Mouse (Mus musculus): ENCODE data around the gene Mapk8ip1. TPM values are rescaled to one million over a fixed set of nuclear protein-coding genes. Genes with fewer than 3 reads are reported as not detected.

Gene Mapk8ip1
- polyA plus RNA-seq, 1 experiment from 2014 or later: 19.4 TPM

DNA sequence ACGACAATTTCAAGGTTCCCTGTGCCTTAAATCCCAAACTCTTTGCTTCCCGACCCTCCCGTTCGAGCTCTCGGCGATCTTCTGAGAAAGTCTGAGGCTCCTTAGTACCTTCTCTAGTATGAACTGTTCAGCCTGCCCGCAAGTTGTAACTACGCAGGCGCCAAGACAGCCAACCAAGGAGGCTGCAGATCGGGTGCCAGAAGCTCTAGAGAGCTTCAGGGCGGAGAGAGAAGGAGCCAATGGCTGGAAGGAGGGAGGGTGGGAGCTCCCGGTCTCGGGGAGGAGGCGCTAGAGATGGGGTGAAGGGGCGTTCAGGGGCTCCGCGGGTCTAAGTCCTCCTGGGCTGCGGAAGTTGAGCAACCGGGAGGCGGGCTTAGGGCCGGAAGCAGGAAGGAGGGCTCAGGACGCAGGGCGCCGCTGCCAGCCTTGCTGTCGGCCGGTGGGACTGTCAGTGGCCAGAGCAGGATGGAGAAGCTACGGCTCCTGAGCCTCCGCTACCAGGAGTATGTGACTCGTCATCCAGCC lies 25.9 kb downstream of the Mapk8ip1 start:
- Histone ChIP-seq H3K27me3 (replicated peaks) (peaks cover 7% of the 10 kb centered on the region; the same call in 1 of the 2 replicates), H3K27ac (peak overlapping the region; percentile 91), H3K9ac (peak overlapping the region; percentile 69), H3K4me1 (replicated peaks) (peaks cover 40% of the 10 kb centered on the region), H3K36me3 (0 out of 2 replicates have a peak, but pooled peaks cover 6% of the 10 kb centered on the region), H3K9me3 (no peaks in the 10 kb centered on the region), H3K4me3 (replicated peaks) (peak overlapping the region; percentile 75), H3K4me2 (replicated peaks) (peak overlapping the region; percentile 89)
- 0% methylated on average over 29 of the region's 29 CpGs for WGBS
- ATAC-seq: peak; percentile 94

DNA sequence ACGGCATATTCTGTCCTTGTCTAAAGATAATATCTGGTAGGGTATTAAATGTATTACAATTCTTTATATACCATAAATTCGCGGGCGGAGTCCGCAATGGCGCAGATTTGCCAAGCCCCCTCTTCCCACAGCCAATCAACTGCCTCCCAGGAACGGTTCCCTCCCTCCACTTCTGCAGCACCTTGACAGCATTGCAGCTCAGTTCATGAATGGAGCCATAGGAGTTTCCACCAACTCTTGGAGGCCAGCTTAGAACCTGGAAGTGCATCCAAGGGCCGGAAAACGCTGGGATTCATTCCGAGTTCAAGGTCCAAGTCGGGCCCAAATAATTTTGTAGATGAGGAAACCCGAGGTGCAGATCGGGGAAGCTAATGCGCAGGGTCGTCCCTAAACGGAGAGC lies 26.5 kb downstream of the Mapk8ip1 start, which contains the start of the genes Pex16 and Large2:
Pex16 (plus strand) TSS at position 163 of the 400 bp plus-strand sequence.
Large2 (minus strand) TSS at position 356 of the 400 bp plus-strand sequence.
- Histone ChIP-seq H3K9me3 (no peaks in the 10 kb centered on the region), H3K4me2 (replicated peaks) (peak within 1 kb of the TSS; percentile 89), H3K4me3 (replicated peaks) (peak within 1 kb of the TSS; percentile 75), H3K27ac (peak within 1 kb of the TSS; percentile 91), H3K36me3 (0 out of 2 replicates have a peak, but pooled peaks cover 6% of the 10 kb centered on the region), H3K9ac (peak within 1 kb of the TSS; percentile 69), H3K4me1 (replicated peaks) (peaks cover 42% of the 10 kb centered on the region), H3K27me3 (replicated peaks) (peaks cover 10% of the 10 kb centered on the region; the same call in 1 of the 2 replicates)
- ATAC-seq: peak; percentile 18; the same call in 1 of the 2 replicates
- WGBS: 2% methylated on average over 16 of the region's 16 CpGs

DNA sequence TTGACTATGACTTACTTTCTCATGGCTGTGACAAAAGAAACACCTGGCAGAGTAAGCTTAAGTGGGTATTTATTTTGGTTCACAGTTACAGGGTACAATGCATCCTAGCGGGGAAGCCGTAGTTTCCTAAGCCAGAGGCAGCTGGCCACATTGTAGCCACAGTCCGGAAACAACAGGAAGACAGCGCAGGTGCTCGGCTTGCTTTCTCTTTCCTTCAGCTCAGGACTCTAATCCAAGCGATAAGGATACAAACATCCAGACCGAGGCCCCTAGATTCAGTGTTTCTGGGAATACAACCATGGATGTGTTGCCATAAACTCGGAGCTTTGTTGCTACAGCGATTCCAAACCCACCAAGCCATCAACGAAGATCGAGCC lies 27.6 kb downstream of the Mapk8ip1 start:
- Histone ChIP-seq H3K27me3 (replicated peaks) (peaks cover 10% of the 10 kb centered on the region; the same call in 1 of the 2 replicates), H3K36me3 (no peaks in the 10 kb centered on the region), H3K4me2 (replicated peaks) (no peak overlapping the region), H3K9me3 (no peaks in the 10 kb centered on the region), H3K4me1 (replicated peaks) (peaks cover 42% of the 10 kb centered on the region), H3K4me3 (replicated peaks) (no peak overlapping the region), H3K9ac (no peak overlapping the region), H3K27ac (peak overlapping the region; percentile 6; the same call in 1 of the 2 replicates)
- 80% methylated on average over 11 of the region's 11 CpGs for WGBS
- ATAC-seq: no peak

DNA sequence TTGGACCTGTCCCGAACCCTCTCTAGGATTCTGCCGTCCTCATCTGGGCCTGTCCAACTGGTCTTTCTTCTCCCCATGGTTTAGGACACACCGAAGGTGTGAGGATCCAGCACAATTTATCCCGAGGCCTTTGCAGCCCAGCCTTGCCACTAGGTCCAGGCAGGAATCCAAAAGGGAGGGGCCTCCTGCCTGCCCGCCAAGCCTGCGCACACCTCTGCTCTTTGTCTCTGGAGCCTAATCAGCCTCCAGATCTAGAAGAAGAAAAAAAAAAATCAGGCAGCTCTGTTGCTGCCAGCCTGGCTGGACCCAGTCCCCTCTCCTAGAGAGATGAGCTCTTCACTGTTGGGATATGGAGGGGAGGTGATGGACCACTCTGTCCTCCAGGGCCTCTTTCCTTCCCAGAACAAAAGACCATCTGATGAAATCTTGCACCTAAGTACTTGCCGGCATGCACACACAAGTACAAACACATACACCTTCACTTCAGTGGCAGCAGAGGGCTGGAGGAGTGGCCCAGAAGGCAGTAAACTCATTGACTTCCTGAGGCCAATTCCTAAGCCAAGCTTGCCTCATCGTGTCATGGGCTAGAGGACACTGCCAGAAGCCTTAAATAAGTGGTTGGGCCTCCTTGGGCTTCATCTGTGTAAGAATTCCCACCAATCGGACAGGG lies 28.2 kb downstream of the Mapk8ip1 start:
- no peaks in the 10 kb centered on the region for H3K36me3 ChIP-seq
- WGBS: 43% methylated on average over 9 of the region's 9 CpGs
- no peak overlapping the region for H3K4me3 ChIP-seq (replicated peaks)
- H3K4me1 ChIP-seq (replicated peaks): peaks cover 42% of the 10 kb centered on the region
- ATAC-seq: no peak
- no peaks in the 10 kb centered on the region for H3K9me3 ChIP-seq
- peaks cover 10% of the 10 kb centered on the region; the same call in 1 of the 2 replicates for H3K27me3 ChIP-seq (replicated peaks)
- no peak overlapping the region; the same call in 1 of the 2 replicates for H3K4me2 ChIP-seq (replicated peaks)
- peak overlapping the region; percentile 6; the same call in 1 of the 2 replicates for H3K27ac ChIP-seq
- H3K9ac ChIP-seq: no peak overlapping the region

DNA sequence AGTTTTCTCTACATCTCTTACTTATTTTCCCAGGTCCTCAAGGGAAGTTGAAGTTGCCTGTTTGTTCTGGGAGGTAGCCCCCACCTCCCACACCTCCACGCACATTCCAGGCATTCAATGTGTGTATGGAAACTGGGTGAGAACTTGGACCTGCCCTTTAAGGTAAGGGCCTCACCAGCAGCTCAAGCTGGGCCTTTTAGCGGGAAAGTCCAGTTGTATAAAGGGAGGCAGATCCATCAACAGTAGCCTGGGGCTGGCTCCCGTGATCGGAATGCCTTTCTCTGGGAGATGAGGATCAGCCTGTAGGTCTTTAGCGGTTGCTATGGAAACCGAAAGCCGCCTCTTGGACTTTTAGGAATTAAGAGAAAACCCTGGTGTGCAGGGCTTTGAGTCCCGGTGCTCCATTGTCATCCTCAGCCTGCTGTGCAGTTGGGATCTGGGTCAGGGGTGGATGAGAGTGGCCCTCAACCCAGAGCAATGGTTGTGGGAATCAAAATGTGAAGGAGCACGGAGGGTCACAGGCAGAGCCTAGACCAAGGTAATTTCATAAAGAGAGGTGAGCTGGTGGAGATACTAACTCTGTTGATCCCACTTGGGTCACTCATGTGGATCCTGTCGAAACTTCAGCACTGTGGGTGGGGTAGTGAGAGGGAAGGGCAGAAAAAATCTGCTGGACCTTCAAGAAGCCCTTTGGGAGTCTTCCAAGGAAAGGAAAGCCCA lies 28.9 kb downstream of the Mapk8ip1 start:
- H3K4me3 ChIP-seq (replicated peaks): no peak overlapping the region
- H3K4me1 ChIP-seq (replicated peaks): peaks cover 46% of the 10 kb centered on the region
- peaks cover 10% of the 10 kb centered on the region; the same call in 1 of the 2 replicates for H3K27me3 ChIP-seq (replicated peaks)
- ATAC-seq: no peak
- peak overlapping the region; percentile 87; the same call in 1 of the 2 replicates for H3K4me2 ChIP-seq (replicated peaks)
- peak overlapping the region; percentile 56; the same call in 1 of the 2 replicates for H3K27ac ChIP-seq
- no peaks in the 10 kb centered on the region for H3K9me3 ChIP-seq
- 33% methylated on average over 10 of the region's 10 CpGs for WGBS
- H3K36me3 ChIP-seq: no peaks in the 10 kb centered on the region
- no peak overlapping the region for H3K9ac ChIP-seq

DNA sequence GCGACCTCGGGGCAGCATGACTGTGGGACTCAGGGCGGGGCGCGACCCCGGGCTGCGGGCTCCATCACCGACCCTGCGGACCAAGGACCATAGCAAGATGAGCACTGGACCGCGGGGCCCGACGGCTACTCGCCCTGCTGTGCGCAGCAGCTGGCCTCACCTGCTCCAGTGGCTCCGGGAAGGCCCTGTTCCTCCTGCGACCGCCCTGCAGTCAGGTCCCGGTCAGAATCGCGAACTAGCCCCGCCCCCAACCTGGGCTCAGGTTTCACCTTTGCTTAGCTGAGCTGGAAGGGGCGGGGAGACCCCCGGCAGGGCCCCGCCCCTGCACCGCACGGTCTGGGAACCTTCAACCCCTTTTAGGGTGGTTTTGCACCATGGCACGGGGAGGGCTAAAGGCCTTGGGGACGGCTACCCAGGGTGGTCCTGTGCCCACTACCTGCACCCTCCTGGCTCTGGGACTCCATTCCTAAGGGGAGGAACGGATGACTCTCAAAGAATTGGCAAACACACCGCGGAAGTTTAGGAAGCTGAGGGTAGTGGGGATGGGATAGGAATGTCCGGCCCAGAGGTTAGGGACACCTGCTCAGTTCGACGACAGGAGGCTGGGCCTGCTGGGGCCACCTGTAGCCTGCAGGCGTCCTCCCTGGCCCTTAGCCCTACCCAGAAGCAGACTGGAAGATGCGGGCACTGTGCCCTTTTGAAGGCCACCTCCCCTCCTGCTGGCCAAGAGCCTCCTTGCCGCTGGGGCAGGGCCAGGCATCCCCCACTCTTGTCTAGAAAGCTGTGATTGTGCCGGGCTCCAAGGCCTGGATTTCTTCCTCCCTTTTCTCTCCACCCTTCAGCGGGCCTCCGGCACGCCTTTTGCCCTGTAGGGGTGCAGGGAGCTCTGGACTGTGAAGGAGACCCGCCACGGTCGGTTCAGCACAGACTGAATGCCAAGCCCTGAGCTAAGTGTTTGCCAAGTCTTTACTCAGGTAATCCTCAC lies 29.9 kb downstream of the Mapk8ip1 start:
- Histone ChIP-seq H3K27me3 (replicated peaks) (peaks cover 10% of the 10 kb centered on the region; the same call in 1 of the 2 replicates), H3K4me3 (replicated peaks) (peak overlapping the region; percentile 52), H3K4me2 (replicated peaks) (peak overlapping the region; percentile 87), H3K27ac (peak overlapping the region; percentile 56; the same call in 1 of the 2 replicates), H3K9me3 (no peaks in the 10 kb centered on the region), H3K36me3 (no peaks in the 10 kb centered on the region), H3K4me1 (replicated peaks) (peaks cover 41% of the 10 kb centered on the region), H3K9ac (peak overlapping the region; percentile 65)
- WGBS: 3% methylated on average over 45 of the region's 45 CpGs
- ATAC-seq: peak; percentile 65

DNA sequence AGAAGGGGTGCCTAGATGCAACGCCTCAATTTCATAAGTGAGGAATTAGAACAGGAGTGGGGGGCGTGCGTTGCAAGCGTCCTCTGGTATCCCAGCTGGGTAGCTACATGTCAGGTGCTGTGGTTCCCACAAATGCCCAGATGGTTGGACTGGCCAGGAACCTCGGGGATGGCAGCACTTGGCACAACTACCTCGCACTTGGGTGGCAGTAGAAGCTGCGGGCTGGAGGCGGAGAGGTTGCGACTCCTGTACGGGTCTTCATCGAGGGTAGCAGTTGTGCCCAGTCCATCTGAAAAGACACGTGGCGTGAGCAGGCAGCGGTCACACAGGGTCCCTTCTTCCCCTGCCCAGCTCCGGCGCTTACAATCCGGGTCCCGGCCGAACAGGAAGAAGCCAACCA lies 30.7 kb downstream of the Mapk8ip1 start:
- WGBS: 11% methylated on average over 19 of the region's 19 CpGs
- 0 out of 2 replicates have a peak overlapping the region, but pooled peaks have one; percentile 56 for H3K27ac ChIP-seq
- ATAC-seq: no peak

DNA sequence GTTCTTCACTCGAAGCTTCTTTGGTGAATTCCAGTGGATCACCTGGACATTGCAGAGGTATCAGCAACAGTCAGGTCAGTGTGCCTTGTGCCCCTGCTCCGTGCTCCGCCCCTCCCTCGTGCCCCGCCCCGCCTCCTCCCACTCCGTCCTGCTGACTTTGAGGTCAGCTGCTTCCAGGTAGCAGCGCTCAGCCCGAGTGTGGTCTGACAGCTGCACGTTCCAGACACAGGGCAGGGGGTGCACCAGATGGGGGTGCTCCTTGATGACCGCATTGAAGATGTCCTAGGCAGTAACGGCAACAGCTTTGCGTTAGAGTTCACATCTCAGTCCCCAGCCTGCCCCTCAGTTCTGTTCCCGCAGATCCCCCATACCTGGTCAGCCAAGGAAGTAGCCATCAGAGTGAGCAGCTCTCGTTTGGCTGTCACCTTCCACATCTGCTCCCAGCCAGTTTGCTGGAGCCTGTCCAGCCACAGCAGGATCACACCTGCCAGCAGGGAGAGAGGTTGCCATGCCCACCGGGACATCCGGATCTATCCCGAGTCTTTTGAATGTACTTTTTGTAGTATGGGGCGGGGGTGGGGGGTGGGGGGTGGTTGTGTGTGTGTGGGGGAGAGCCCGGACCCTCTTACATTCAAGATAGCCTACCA lies 33.6 kb downstream of the Mapk8ip1 start:
- 32% methylated on average over 20 of the region's 20 CpGs for WGBS
- ATAC-seq: no peak
- H3K27ac ChIP-seq: no peak overlapping the region
- no peak overlapping the region for H3K9ac ChIP-seq
- H3K4me1 ChIP-seq (replicated peaks): peaks cover 27% of the 10 kb centered on the region
- no peak overlapping the region for H3K4me2 ChIP-seq (replicated peaks)
- no peak overlapping the region for H3K4me3 ChIP-seq (replicated peaks)
- H3K27me3 ChIP-seq (replicated peaks): peaks cover 10% of the 10 kb centered on the region; the same call in 1 of the 2 replicates
- H3K9me3 ChIP-seq: no peaks in the 10 kb centered on the region
- peaks cover 2% of the 10 kb centered on the region for H3K36me3 ChIP-seq

More for the DNA sequence above, 30.7 kb downstream of the Mapk8ip1 start:
- Histone ChIP-seq H3K4me2 (replicated peaks) (peak overlapping the region; percentile 87), H3K27me3 (replicated peaks) (peaks cover 10% of the 10 kb centered on the region; the same call in 1 of the 2 replicates), H3K9me3 (no peaks in the 10 kb centered on the region), H3K4me3 (replicated peaks) (peak overlapping the region; percentile 52), H3K36me3 (no peaks in the 10 kb centered on the region; the same call in 1 of the 2 replicates), H3K4me1 (replicated peaks) (peaks cover 36% of the 10 kb centered on the region), H3K9ac (peak overlapping the region; percentile 65)

DNA sequence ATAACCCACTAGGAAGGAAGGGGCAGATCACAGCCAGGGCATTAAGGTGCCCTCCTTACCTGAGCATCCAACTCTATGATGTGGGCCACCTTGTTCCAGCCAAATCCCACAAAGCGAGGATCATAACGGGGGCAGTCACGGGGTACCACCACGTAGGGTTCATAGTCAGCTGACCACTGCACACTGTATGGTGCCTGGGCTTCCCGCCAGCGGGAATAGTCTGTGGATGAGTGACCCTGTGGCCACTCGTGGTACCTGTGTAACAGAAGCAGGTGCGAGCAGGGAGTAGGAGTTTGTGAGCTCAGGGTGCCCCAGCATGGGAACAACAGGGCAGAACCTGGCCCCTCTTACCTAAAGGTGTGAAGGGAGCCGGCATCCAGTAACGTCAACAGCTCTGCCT lies 35.5 kb downstream of the Mapk8ip1 start:
- no peak for ATAC-seq
- Histone ChIP-seq H3K27ac (no peak overlapping the region), H3K4me2 (replicated peaks) (no peak overlapping the region), H3K4me3 (replicated peaks) (no peak overlapping the region), H3K36me3 (peaks cover 6% of the 10 kb centered on the region), H3K27me3 (replicated peaks) (peaks cover 6% of the 10 kb centered on the region; the same call in 1 of the 2 replicates), H3K9ac (no peak overlapping the region), H3K4me1 (replicated peaks) (peaks cover 11% of the 10 kb centered on the region), H3K9me3 (no peaks in the 10 kb centered on the region)
- 89% methylated on average over 10 of the region's 10 CpGs for WGBS

DNA sequence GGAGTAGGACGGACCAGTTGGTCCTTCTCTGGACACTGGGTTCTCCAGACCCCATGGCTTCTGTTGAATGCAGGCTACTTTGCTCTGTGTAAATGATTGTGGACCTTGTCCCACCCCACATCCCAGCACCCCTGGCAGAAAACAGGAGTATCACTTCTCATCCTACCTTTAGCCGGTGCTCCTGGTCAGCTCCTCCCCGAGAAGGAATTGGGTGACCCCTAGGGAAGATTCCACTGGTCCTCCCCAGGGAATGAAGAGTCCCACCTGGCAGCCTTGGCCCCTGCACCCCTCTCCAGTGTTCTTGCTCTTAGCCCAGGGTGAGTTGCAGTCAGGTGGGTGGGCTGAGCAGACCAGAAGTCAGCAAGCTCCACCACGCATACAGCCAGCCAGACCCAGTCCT lies 37.0 kb downstream of the Mapk8ip1 start:
- no peak for ATAC-seq
- Histone ChIP-seq H3K36me3 (peaks cover 10% of the 10 kb centered on the region), H3K4me3 (replicated peaks) (no peak overlapping the region), H3K9me3 (no peaks in the 10 kb centered on the region), H3K27ac (no peak overlapping the region), H3K27me3 (replicated peaks) (no peaks in the 10 kb centered on the region), H3K9ac (no peak overlapping the region), H3K4me2 (replicated peaks) (no peak overlapping the region), H3K4me1 (replicated peaks) (peaks cover 9% of the 10 kb centered on the region; the same call in 1 of the 2 replicates)
- WGBS: 86% methylated on average over 4 of the region's 4 CpGs
